8 mouse cellular contexts compared by ENCODE assay signal in genomic region chr9:105484338-105485084, GRCm38 (mm10). TPM values are rescaled to one million over a fixed set of nuclear protein-coding genes. Genes with fewer than 3 reads are reported as not detected.
DNase-seq lines count a peak whose midpoint lies in the region; ATAC-seq and TF ChIP-seq lines count a peak whose summit lies in the region.

No protein-coding gene starts in this region.

- no peak for TF ChIP-seq POLR2A in heart, adult 2 months (IDR thresholded peaks at IDR 0.05; ENCODE audit: insufficient read depth, low read depth, low read length)
- TF ChIP-seq POLR2A in kidney, adult 2 months (IDR thresholded peaks at IDR 0.05; ENCODE audit: low read depth, low read length), result no peak

- no peak overlapping the region for H3K9ac ChIP-seq in heart, adult 2 months (ENCODE audit: low read depth, low read length)
- no peak overlapping the region for H3K9ac ChIP-seq in heart, postnatal 0 days (replicated peaks; ENCODE audit: low read depth, low read length)
- no peak overlapping the region for H3K9ac ChIP-seq in midbrain, embryonic 13.5 days (replicated peaks)
- H3K9ac ChIP-seq in kidney, embryonic 14.5 days (ENCODE audit: low read depth, low read length), result no peak overlapping the region

- intact Hi-C loops in heart, adult 2 months (cut with DNase I), result no loop called here

- no peak overlapping the region for H3K4me3 ChIP-seq in heart, adult 2 months
- H3K4me3 ChIP-seq in heart, embryonic 10.5 days, result no peak overlapping the region
- H3K4me3 ChIP-seq in heart, postnatal 0 days (ENCODE audit: low read depth, low read length), result no peak overlapping the region
- no peak overlapping the region for H3K4me3 ChIP-seq in midbrain, embryonic 13.5 days (replicated peaks)
- H3K4me3 ChIP-seq in kidney, adult 2 months (ENCODE audit: insufficient read depth, low read depth, low read length), result no peak overlapping the region
- no peak overlapping the region for H3K4me3 ChIP-seq in kidney, embryonic 14.5 days (ENCODE audit: low read length)

- ATAC-seq in heart, postnatal 0 days (ENCODE audit: insufficient read depth, low read depth), result no peak; the same call in 1 of the 2 replicates
- ATAC-seq in midbrain, embryonic 13.5 days, result peak; percentile 86
- ATAC-seq in kidney, embryonic 14.5 days (ENCODE audit: low FRiP score, low TSS enrichment), result no peak

- peaks cover 21% of the 10 kb centered on the region for H3K36me3 ChIP-seq in heart, adult 2 months (ENCODE audit: control insufficient read depth, insufficient read depth, low read length)
- 0 out of 2 replicates have a peak, but pooled peaks cover 5% of the 10 kb centered on the region for H3K36me3 ChIP-seq in heart, embryonic 10.5 days
- no peaks in the 10 kb centered on the region for H3K36me3 ChIP-seq in heart, postnatal 0 days (replicated peaks; ENCODE audit: control insufficient read depth, insufficient read depth, low read length)
- H3K36me3 ChIP-seq in midbrain, embryonic 13.5 days, result peaks cover 4% of the 10 kb centered on the region
- H3K36me3 ChIP-seq in kidney, adult 2 months (ENCODE audit: control insufficient read depth, insufficient read depth, low read length), result no peaks in the 10 kb centered on the region
- H3K36me3 ChIP-seq in kidney, embryonic 14.5 days (ENCODE audit: control insufficient read depth, insufficient read depth, low read length), result no peaks in the 10 kb centered on the region

- no peaks in the 10 kb centered on the region for H3K27me3 ChIP-seq in heart, adult 2 months (ENCODE audit: control insufficient read depth, insufficient read depth, low read length)
- no peaks in the 10 kb centered on the region for H3K27me3 ChIP-seq in heart, embryonic 10.5 days (ENCODE audit: insufficient read depth, poor library complexity, severe bottlenecking)
- no peaks in the 10 kb centered on the region for H3K27me3 ChIP-seq in heart, postnatal 0 days (ENCODE audit: control insufficient read depth, insufficient read depth, low read length)
- H3K27me3 ChIP-seq in midbrain, embryonic 13.5 days, result no peaks in the 10 kb centered on the region
- H3K27me3 ChIP-seq in kidney, adult 2 months (replicated peaks; ENCODE audit: control insufficient read depth, insufficient read depth, low read length), result no peaks in the 10 kb centered on the region
- no peaks in the 10 kb centered on the region for H3K27me3 ChIP-seq in kidney, embryonic 14.5 days (ENCODE audit: control insufficient read depth, insufficient read depth, low read length)

- no peak overlapping the region for H3K27ac ChIP-seq in heart, adult 2 months
- H3K27ac ChIP-seq in heart, embryonic 10.5 days, result no peak overlapping the region
- peak overlapping the region; percentile 37; the same call in 1 of the 2 replicates for H3K27ac ChIP-seq in heart, postnatal 0 days (ENCODE audit: low read depth)
- H3K27ac ChIP-seq in midbrain, embryonic 13.5 days, result peak overlapping the region; percentile 79
- H3K27ac ChIP-seq in kidney, adult 2 months (ENCODE audit: insufficient read depth, low read depth, low read length), result no peak overlapping the region
- no peak overlapping the region for H3K27ac ChIP-seq in kidney, embryonic 14.5 days (ENCODE audit: low read depth, low read length)

- 55% methylated on average over 5 of the region's 5 CpGs for WGBS in heart, adult 2 months
- 82% methylated on average over 5 of the region's 5 CpGs for WGBS in heart, embryonic 10.5 days
- 68% methylated on average over 5 of the region's 5 CpGs for WGBS in heart, postnatal 0 days
- WGBS in midbrain, embryonic 13.5 days, result 53% methylated on average over 5 of the region's 5 CpGs
- 74% methylated on average over 5 of the region's 5 CpGs for WGBS in kidney, adult 2 months
- 72% methylated on average over 5 of the region's 5 CpGs for WGBS in kidney, embryonic 14.5 days

- peak; percentile 23 to 47 for DNase-seq in heart, adult 2 months
- DNase-seq in heart, embryonic 10.5 days (ENCODE audit: low spot score), result no peak
- DNase-seq in adrenal gland, postnatal 14 days, result peak; percentile 43
- DNase-seq in heart, postnatal 0 days (ENCODE audit: low spot score), result no peak
- no peak for DNase-seq in retina, embryonic 14.5 days (ENCODE audit: low spot score)
- DNase-seq in kidney, adult 2 months, result no peak

- TF ChIP-seq CTCF in heart, adult 2 months (IDR thresholded peaks at IDR 0.05), result no peak
- no peak for TF ChIP-seq CTCF in heart, postnatal 0 days (IDR thresholded peaks at IDR 0.05; ENCODE audit: low read depth)
- no peak for TF ChIP-seq CTCF in kidney, adult 2 months (conservative IDR thresholded peaks at IDR 0.05; ENCODE audit: insufficient read depth, insufficient read length, low read depth, low read length)

- no peak overlapping the region for H3K4me2 ChIP-seq in heart, postnatal 0 days (ENCODE audit: low read depth, low read length)
- peak overlapping the region; percentile 19; the same call in 1 of the 2 replicates for H3K4me2 ChIP-seq in midbrain, embryonic 13.5 days (replicated peaks)
- H3K4me2 ChIP-seq in kidney, embryonic 14.5 days (replicated peaks; ENCODE audit: low read depth, low read length), result no peak overlapping the region

- H3K9me3 ChIP-seq in heart, embryonic 10.5 days, result no peaks in the 10 kb centered on the region
- no peaks in the 10 kb centered on the region for H3K9me3 ChIP-seq in heart, postnatal 0 days (replicated peaks; ENCODE audit: control insufficient read depth, low read length)
- H3K9me3 ChIP-seq in midbrain, embryonic 13.5 days, result no peaks in the 10 kb centered on the region
- H3K9me3 ChIP-seq in kidney, embryonic 14.5 days (ENCODE audit: control insufficient read depth, low read length), result no peaks in the 10 kb centered on the region

- no peak for TF ChIP-seq EP300 in heart, adult 2 months (IDR thresholded peaks at IDR 0.05; ENCODE audit: insufficient read depth, low read depth, low read length)
- no peak for TF ChIP-seq EP300 in heart, postnatal 0 days (IDR thresholded peaks at IDR 0.05; ENCODE audit: low read depth)

- peaks cover 15% of the 10 kb centered on the region for H3K4me1 ChIP-seq in heart, adult 2 months (ENCODE audit: control insufficient read depth, insufficient read depth, low read length)
- peaks cover 37% of the 10 kb centered on the region for H3K4me1 ChIP-seq in heart, embryonic 10.5 days
- peaks cover 30% of the 10 kb centered on the region for H3K4me1 ChIP-seq in heart, postnatal 0 days (ENCODE audit: control insufficient read depth, insufficient read depth)
- peaks cover 42% of the 10 kb centered on the region for H3K4me1 ChIP-seq in midbrain, embryonic 13.5 days (replicated peaks)
- H3K4me1 ChIP-seq in kidney, adult 2 months (ENCODE audit: control insufficient read depth, insufficient read depth, low read length), result peaks cover 15% of the 10 kb centered on the region
- no peaks in the 10 kb centered on the region; the same call in 1 of the 2 replicates for H3K4me1 ChIP-seq in kidney, embryonic 14.5 days (ENCODE audit: control insufficient read depth, insufficient read depth, low read length)

- peaks cover 11% of the 10 kb centered on the region for H3K79me2 ChIP-seq in heart, adult 2 months (replicated peaks; ENCODE audit: control insufficient read depth, insufficient read depth, low read length)

RNA-seq across cellular contexts. Expression of gene Atp2c1, which starts 42.6 kb away (rescaled TPM):
- total RNA-seq in heart, adult 2 months (2021), result 10 to 100 TPM; 57.7 to 62.9 TPM
- 26.6 and 54.2 TPM in 2 replicates for polyA plus RNA-seq in heart, adult 2 months (2012; rRNA removed)
- 65.1 and 65.8 TPM in 2 replicates for polyA plus RNA-seq in heart, embryonic 10.5 days (2016; fragmentation: Nextera tagmentation; extraction: Ambion mirVana)
- total RNA-seq in adrenal gland, postnatal 14 days (2021), result 61.7 and 63.8 TPM in 2 replicates
- 39.6 and 72.2 TPM in 2 replicates for total RNA-seq in heart, postnatal 0 days (2014; rRNA removed; ENCODE audit: low replicate concordance)
- 25.1 and 31.1 TPM in 2 replicates for polyA plus RNA-seq in heart, postnatal 0 days (2015; fragmentation: Nextera tagmentation; extraction: Ambion mirVana)
- 85.8 and 89.0 TPM in 2 replicates for polyA plus RNA-seq in midbrain, embryonic 13.5 days (2015; fragmentation: Nextera tagmentation; extraction: Ambion mirVana)
- polyA plus RNA-seq in kidney, adult 2 months (2012; rRNA removed), result 59.9 and 69.5 TPM in 2 replicates
- polyA plus RNA-seq in kidney, embryonic 14.5 days (2014; fragmentation: Nextera tagmentation; extraction: Ambion mirVana), result 33.7 and 62.9 TPM in 2 replicates

Comparison
In these comparisons a context has a peak if more than half of its experiments do, and no peak if none do; other contexts are left out.
1. DNase-seq: peak in heart, adult 2 months (2 of 2) and adrenal gland, postnatal 14 days (single experiment); none in heart, embryonic 10.5 days (single experiment), heart, postnatal 0 days (single experiment), retina, embryonic 14.5 days (single experiment) and kidney, adult 2 months (single experiment).
2. H3K27ac ChIP-seq: peak in heart, postnatal 0 days (single experiment) and midbrain, embryonic 13.5 days (single experiment); none in heart, adult 2 months (single experiment), heart, embryonic 10.5 days (single experiment), kidney, adult 2 months (single experiment) and kidney, embryonic 14.5 days (single experiment).